Mouse (Mus musculus): ENCODE measurements at regions not wholly inside any gene's neighbourhood (a gene's known extent, or its start where the extent isn't known, plus 50 kb on each side); places are given as distances from the start of the nearest gene placed in this dataset.

DNA sequence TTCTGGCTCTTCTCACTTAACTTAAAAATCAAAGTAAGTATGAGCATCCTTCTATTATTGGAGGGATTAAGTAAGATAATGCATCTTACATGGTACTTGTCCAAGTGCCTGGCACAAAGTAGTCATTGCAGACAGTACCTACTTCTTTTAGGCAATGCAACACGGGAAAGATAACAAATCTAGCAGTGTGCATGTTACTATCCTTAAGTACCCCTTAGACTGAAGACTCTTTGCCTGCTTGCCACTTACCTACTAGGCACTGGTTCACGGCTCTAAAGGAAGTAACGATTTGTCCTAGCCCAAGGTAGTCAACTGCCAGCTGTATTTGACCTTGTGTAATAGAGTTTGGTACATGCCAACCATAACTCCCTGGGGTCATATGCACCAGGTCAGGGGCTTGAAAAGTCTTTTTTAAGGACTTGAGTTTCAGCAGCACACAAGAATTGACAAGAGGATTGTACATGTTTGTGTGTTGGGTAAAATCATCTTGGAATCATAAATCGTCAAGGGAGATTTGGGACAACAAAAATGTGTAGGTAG is 1409.8 kb downstream of the Gsdmc2 start:
- no peak for DNase-seq (ENCODE audit: low spot score)

DNA sequence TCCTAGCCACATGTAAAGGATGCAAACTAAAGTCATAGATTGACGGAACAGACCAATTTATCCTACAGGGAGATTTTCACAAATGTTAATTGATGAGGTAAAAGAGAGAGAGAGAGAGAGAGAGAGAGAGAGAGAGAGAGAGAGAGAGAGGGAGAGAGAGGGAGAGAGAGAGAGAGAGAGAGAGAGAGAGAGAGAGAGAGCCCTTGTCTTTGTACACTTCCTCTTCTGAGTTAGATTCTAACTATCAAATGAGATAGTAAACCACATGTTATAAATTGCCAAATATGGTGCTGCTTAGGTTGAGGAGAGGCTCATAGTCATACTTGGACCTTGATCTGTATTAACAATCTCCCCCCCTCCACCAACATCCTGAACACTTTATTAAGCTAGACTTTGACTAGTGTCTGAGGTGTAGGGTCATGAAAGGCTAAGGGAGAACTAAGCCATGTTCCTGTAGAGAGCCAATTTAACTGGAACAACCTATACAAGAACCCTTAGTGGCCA is 1412.2 kb downstream of the Gsdmc2 start:
- DNase-seq (ENCODE audit: low spot score): no peak

DNA sequence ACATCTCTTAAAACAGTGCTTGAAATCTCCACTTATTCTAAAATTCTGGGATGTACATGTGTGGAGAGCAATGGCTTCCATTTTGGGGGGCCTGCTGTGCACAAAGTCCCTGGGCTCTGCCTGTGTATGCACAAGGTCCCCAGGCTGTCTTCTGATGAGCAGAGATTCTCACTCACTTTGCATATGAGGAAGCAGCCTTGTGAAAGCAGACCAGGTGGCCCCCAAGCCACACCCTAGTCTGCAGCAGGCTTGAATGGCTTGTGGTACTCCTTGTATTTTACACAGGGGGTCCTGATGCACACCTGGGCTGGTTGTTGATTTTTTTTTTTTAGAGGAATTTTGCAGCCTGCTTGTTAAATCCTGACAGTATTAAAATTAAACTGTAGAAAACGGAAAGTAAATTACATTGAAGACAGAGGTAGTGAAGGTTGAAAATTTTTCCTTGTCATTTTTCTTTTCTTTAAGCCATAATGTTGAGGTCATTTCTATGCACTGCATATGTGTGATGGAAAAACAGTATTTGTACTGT is 1413.8 kb downstream of the Gsdmc2 start:
- peak; percentile 4 for DNase-seq (ENCODE audit: low spot score)

DNA sequence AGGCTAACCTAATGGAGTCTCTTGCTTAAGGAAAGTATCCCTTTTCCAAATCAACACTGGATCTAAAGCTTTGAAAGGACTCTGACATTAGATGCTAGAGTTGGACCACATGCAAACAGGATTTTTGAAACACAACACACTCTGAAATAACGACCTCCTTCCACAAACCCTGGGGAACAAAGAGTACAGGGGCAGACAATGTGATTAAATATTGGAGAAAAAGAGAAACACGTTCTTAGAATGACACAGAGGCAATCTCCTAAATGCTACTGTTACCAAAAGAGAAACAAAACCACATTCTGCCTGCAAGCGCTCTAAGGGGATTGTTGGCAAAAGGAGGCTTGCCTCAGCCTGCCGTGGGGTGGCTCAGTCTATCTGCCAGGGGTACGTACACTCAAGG is 1422.0 kb downstream of the Gsdmc2 start:
- no peak for DNase-seq (ENCODE audit: low spot score)

DNA sequence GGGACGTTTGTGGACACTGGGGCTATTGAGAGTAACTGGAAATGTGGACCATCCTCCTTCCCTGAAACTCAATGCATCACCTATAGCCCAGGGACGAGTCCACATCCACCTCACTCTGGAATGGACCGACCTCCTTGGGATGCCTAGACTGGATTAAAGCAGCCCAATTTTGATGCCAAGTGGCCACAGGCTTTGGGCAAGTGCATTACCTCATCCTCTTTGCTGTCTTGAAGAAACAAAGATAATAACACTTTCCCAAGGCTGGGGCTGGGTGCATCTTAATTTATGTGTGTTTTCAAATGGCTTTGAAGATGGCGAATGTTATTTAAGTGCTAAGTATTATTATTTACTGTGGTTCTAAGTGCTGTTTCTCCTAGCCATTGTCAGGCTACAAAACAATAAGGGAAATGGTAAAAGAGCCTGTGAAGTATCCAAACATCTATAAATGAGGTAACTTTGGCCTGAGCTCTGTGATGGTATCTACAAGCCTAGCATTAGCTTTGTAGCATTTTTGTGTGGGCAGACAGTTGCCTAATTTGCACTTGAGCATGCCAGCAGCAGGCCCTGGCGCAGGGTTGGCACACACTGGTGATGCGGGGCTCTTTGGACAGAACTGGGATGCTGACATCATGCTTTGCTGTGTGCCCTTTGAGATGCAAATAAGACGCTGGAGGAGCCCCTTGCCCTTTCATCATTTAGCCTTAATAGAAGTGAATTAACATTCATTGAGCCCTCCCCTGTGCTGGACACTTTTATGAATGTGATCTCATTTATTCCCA is 1423.7 kb downstream of the Gsdmc2 start:
- DNase-seq (ENCODE audit: low spot score): no peak

DNA sequence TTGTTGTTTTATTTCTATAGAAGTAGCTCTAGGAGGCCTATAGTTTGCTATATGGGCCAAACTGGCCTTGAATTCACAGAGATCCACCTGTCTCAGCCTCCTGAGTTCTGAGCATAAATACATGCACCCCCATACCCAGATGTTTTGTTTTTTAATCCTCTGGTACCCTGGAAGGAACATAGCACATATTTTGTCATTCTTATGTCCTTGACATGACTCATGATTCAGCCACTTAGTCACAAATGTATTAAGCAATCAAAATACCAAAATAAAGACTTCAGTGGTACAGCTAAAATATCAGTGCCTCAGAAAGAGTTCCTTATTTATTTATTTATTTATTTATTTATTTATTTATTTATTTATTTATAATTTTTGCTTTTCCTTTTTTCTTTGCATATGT is 1428.3 kb downstream of the Gsdmc2 start:
- no peak for DNase-seq (ENCODE audit: low spot score)

DNA sequence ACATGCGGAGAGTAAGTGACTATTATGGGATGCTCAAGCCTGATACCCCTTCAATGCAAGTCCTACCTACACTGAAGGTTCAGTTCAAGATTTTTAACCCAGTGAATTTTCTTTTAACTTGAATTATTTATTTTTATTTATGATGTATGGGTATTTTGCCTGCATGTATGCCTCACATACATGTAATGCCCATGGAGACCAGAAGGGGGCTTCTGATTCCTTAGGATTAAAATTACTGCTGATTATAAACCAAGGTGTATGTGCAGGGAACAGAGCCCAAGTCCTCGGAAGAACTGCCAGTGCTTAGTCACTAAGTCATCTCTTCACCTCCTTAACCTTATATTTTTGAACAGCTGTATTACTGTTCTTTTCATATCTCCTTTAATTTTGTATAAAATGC is 1431.3 kb downstream of the Gsdmc2 start:
- DNase-seq (ENCODE audit: low spot score): no peak

DNA sequence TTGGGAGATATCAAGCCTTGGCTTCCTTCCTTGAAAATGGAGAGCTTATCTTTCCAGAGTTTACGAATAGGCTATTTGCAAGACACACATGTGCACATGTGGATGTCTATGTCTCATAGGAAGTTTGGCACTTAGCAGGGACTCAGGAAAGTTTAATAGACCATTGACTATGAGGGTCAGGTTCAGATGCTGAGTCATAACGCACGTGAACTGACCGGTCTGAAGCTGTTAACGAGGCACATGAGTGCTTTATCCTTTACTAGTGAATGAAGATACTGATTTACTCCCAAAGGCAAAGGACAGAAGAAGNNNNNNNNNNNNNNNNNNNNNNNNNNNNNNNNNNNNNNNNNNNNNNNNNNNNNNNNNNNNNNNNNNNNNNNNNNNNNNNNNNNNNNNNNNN is 1442.8 kb downstream of the Gsdmc2 start:
- DNase-seq (ENCODE audit: low spot score): no peak

DNA sequence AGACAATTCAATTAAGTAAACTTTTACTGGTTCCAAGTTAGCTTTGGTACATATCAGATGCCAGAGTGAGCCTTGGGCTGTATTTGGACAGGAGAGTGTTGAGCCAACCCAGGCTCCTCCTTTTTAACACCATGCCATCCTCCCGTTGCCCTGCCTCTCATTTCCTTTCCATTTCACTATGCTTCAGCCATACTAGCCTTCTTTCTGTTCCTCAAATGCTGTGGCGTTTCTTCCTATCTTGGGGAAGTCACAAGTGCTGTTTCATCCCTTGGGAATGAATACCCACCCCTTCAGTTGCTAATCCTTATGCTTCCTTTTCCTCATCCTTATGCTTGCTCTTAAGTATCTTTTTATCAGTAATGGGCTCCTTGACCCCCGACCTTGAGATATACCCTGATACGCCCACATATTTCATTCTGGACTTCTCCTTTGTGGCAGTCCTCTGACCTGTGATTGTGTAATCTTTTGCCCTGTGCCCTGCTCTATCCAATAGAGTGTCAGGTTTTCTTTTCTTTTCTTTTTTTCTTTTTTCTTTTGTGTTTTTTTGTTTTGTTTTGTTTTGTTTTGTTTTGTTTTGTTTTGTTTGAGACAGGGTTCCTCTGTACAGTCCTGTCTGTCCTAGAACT is 1443.9 kb downstream of the Gsdmc2 start:
- no peak for DNase-seq (ENCODE audit: low spot score)

DNA sequence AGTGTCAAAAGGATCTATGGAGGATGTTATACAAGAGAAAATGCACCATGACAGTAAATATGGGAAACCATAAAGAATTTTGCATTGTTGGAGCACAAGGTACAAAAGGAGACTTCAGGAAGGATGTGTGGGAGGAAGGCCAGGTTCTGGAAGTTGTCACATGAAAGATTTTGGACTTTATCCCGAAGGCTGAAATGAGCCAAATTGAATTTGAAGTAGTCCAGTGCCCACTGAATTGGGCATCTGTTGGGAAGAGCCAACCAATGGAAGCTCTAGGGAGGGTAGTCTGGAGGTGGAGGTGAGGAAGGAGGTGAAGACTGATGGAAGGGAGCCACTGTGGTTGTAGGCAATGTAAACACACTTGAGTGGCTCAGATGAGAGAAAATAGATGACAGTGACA is 1445.6 kb downstream of the Gsdmc2 start:
- DNase-seq (ENCODE audit: low spot score): no peak

DNA sequence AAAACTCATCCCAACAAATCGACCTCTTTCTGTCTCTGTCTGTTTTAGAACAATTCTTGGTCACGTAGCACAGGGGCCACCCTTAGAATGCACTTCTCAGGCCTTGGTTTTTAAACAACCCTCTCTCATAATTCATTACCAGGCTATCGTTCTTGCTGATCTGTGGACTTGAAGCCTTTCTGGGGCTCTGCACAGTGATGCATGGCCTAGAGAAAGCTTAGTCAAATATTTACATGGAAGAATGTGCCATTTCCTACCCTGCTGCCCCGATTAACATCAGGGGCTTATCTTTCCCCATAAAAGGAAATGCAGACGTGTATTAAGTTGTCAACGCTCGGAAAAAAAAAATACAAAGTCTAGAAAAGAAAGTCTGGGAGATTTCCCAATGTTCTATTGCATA is 1448.0 kb downstream of the Gsdmc2 start:
- DNase-seq (ENCODE audit: low spot score): no peak

DNA sequence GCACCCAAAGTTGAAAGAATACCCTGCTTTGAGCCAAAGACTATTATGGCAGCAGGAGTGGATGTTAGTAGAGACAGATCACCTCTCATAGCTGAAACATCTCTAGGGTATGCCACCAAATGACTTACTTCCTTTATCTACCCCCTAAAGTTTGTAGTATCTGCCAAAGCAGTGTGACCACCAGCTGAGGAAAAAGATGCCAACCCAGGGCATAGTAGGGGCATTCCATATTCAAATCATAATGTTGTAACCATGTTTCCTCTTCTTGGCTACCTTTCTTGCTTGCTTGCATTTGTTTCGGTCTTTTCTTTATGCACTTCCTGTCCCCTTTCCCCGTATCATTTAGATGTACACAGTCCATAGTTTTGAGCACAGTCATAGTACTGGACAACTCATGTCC is 1449.6 kb downstream of the Gsdmc2 start:
- no peak for DNase-seq (ENCODE audit: low spot score)

DNA sequence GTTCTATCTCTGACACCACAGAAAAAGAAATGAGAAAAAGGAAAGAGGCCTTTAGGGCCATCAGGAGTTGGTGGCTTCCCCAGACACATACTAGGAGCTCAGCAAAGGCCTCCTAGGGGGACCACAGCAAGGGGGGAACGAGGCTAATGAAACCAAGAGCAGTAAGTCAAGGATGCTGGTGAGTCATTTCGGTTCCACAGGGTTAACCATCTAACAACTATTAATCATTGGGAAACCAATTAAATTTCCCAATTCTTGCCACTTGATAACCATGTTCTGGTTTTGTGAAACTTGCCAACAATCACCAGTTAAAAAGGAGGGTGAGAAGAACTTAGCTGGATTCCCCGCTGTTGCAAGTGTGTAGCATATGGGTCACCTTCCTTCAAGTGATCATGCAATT is 1451.6 kb downstream of the Gsdmc2 start:
- DNase-seq (ENCODE audit: low spot score): no peak

DNA sequence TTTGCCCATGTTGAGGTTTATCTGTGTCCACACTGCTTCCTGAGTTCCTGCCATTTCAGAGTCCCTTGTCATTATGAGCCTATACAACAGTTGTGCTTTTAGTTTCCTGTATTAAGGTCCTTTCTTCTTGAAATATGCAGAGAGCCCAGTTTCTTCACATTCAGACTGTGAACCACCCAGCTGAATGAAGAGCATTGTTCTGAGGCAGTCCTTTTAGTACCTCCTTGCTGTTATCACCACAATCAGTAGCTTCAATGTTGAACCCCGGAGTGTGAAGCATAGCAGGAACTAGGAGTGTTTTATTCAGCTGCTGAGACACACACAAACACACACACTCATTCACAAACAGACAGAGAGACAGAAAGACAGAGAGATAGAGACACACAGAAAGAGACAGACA is 1452.1 kb downstream of the Gsdmc2 start:
- DNase-seq (ENCODE audit: low spot score): peak; percentile 3

DNA sequence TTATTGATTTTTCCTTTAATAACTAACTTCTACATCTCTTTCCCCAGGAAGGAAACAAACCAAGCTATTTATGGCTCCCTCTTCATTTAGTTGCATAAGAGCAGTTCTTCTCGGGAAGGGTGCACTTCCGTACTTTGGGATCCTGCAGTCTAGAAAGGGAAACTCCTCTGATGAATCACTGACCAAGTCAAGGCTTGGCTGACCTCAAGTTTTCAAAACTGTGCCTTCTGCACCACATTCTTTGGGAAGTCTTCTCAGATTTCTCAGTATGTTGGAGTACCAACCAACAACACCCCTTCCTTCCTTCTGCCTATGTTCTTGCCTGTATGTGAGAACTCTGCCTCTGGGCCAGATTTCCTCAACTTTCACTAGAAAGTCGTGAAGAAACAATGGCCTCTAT is 1452.6 kb downstream of the Gsdmc2 start:
- no peak for DNase-seq (ENCODE audit: low spot score)

DNA sequence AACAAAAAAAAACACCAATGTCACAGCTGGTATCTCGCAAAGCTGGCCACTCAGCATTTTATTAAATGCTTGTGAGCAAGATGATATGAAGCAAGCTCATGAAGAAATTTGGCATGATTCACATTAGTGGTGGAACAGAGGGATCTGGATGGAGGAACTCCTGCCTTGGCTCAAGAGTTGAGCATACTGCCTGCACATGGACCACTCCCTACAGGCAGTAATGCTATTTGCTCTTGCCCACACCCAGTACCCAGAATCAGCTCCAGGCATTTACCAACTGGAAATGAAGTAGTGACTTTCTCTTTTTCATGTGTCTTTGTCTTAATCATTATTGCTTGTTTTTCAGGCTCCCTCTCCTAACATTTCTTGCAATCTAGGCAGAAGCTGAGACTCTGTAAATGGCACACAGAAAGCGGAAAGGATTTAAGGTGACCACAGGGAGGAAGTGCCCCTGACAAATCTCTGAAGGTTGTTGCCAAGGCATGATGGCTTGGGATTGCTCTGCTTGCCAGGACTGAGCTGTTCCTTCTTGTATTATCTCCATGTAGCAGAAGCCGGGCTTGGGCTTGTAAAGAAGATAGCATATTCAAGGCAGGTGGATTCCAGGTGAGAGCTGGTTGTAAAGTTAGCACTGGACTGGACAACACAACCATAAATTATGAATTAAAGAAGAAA is 1455.4 kb downstream of the Gsdmc2 start:
- no peak for DNase-seq (ENCODE audit: low spot score)

DNA sequence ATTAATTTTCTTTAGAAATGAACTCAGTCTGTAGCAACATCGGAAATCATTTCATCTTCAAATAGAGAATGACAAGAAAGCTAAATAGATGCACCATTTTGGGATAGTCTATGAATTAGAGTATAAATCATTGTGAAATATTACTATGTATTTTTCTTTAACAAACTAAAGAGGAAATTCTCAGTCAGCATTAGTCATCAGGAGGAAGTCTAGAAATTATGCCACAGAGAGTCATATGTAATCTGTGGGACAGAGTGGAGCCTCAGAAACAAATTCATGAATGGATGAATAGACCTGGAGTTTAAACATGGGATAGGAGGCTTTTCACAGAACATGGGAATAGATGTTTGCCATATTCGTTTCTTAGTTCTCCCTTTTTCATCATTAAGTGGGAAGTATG is 1459.4 kb upstream of the A1bg start:
- DNase-seq (ENCODE audit: low spot score): no peak

DNA sequence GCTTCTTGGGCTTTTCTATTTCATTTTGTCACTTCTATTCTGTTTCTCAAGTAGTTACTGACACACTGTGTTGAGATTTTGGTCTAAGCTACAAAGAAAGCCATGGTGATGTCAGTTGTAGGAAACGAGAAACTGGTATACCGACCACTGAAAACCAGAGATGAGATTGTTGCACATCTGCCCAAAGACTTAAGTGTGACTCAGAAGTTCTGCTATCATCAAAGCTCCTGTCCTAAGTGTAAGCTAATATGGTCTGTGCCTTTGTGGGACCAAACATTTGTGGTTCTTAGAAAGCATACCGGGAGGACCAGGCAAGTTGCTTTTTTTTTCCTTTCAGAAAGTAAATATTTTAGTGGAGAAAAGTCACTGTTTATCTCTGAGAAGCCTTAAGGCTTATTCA is 1451.8 kb upstream of the A1bg start:
- DNase-seq (ENCODE audit: low spot score): no peak

DNA sequence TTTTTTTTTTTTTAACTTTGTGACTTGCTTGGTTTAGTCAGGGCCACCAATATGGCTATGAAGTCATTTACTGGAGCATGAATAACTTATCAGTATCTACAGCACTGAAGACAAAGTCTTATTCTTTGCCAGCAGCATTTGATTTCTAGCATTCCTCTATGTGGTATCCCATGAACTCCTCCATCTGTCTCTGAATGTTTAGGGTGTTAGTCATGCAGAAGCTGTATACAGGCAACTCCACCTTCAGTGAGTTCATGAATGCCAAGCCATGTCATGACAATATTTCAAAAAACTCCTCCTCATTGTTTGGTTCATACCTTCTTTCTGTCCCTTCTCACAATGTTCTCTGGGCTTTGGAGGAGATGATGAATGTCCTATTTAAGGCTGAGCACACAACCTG is 1438.4 kb upstream of the A1bg start:
- DNase-seq (ENCODE audit: low spot score): no peak

DNA sequence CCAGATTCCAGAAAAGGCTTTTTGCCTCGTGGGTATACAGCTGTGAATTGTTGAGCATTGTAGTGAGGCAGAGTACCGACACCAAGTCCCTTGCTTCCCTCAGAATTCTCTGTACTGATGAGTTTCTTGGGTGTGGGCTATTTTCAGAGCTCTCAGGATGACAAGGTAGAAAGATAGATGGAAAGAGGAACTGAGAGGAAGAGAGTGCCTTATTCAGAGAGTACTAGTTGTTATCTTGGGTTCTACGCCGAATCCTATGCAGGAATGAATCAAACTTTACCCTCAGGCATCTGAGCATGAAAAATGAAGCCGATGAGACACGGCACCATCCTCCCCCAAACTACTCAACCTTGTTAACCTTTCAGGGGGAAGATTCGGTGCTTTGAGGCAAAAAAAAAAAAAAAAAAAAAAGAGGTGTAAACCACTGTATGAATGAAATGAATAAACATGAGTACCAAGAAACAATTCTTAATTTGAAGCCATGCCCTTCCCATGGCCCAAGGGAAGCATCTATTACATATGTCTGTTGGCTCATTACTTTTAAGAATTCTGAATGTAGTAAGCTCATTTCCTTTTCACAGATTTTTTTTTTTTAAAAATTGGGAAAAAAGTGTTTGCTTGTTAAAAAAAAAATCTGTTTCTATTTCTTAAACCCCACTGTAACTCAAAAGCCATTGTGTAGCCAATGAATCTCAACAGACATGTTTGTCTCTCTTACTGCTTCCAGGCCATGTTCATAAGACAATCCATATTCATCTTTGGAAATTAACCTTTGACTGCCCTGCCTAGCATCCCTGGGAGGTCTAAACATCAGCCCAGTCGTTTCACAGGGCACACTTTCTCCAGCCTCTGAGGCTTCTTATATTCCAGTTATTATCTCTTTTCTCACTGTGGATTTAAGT is 1435.8 kb upstream of the A1bg start:
- no peak for DNase-seq (ENCODE audit: low spot score)

DNA sequence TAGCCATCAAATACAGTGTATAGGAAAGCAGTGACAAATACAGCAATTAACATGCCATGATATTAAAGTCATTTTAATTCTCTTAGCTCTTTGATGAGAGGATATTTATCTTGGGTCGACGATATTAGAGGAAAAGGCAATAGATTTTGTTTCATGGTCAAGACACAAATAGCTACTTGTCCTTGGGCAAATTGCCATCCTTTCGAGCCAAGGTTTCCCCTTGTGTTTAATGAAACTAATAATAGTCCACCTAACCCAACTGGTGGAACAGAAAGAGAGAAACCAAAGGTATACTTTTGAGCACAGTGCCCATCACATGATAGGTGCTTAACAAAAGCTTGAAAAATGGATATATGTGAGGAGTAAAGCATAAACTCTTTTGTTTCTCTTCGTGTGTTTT is 1431.0 kb upstream of the A1bg start:
- no peak for DNase-seq (ENCODE audit: low spot score)

Data from thymus, postnatal 0 days (tissue).